Mouse (Mus musculus) spleen, embryonic (tissue): ENCODE measurements around the gene Cdkl1.

Source experiments
- CTCF ChIA-PET: fragments of 350-600 bp; sonication (Branson Sonifier 250); formaldehyde crosslinking; loops from one replicate; lab custom pipeline; 2022; lab: Charles Lee

Gene Cdkl1

DNA sequence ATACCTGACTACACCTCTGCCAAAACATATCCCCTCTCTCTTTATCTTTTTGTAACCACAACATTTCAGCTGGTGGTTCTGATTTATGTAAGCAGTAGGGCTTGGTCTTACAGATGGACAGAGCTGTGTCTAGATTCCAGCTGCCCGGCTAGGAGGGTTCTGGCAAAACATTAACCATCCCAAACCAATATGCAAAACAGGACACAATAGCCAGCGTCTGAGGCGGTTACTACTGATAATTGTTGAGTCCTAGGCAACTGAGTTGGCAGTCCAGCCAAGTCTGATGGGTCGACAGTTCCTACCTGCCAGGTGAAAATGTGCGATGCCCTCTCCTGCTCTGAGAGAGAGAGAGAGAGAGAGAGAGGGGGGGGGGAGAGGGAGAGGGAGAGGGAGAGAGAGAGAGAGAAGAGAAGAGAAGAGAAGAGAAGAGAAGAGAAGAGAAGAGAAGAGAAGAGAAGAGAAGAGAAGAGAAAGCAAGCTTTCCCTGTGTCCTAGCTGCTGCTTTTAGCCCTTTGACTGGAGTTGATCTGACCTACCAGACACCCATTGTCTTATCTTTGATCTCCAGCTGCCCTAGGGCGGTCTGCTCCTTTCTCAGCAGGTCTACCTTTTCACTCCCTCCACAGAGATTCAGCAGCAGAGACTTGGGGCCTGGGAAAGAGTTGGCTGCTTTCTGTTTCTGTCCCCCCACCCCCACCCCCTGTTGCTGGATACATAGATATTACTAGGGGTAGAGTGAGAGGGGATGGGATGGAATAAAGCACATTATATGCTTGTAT, 7.6 kb downstream of the Cdkl1 start:
- CTCF ChIA-PET, result no interaction called here

GRCm38 (mm10) chr12:69781935-69782650, 9.0 kb downstream of the Cdkl1 start:
- CTCF ChIA-PET, result no interaction called here

DNA sequence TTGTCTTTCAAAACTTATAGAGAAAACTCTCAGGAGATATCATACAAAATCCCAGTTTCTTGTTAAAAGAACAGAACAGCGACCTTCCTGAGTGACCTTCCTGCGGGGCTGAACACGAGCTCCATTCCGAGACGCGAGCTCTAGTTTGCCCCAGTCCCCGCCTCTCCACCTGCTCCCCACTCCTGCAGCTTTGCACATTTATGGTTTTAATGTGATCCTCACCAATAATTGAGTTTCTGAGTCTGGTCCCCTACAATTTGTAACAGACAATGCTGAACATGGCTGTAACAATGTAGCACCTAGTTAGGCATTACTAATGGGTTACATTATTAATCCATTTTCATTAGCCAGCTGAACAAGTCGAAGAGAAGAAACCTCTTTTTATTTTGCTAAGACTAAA, 9.6 kb downstream of the Cdkl1 start:
- CTCF ChIA-PET, result no interaction called here

DNA sequence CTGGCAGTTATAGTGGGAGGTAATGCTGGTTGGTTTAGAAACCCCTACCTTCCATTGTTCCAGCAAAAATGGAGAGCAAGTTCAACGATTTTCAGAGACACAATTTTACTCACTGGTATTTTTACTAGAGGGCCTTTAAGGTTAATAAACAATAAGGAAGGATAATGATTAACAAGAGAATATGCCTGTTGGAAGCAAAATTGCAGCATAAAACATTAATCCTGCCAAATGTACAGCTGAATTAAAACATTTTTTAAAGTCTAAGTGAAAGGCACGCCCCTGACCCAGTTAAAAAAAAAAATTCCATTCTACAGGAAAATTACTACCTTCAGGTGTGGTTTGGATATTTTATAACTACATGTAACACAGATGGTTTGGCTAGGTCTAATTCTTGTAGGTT, 13.1 kb downstream of the Cdkl1 start:
- CTCF ChIA-PET, result no interaction called here

GRCm38 (mm10) chr12:69777341-69777730, 13.7 kb downstream of the Cdkl1 start:
- CTCF ChIA-PET, result no interaction called here

DNA sequence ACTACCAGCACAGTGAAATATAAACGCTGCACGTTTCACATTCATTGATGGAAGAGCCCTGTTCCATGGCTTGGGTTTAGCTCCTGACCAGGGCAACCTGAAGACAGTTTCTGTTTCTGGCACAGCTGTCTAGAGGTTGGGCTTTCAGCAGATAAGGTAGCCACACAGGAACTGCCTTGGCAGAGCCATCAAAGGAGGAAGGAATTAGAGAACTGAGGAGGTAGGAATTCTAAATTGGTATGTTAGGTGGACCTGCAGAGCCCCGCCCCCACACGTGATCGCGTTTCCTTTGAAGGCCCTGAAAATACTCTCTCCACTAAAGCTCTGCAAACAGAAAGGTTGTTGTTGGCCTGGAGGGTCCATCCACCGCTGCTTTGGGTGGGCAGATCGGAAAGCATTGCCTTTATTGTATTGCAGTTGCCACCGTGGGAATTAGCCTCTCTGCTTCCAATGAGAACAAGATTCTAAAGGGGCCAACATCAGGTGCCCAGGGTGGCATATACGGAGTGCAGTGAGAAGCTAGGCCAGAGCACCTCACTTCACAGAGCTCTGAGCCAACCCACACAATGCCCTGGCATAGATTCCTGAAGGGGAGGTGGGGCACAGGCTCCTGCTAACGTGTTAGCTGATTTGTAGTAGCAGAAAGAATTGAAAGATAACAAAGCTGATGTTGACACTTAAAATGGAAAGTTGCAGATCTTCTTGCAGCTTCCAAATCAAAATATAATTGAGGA, 14.3 kb downstream of the Cdkl1 start:
- CTCF ChIA-PET, result no interaction called here

DNA sequence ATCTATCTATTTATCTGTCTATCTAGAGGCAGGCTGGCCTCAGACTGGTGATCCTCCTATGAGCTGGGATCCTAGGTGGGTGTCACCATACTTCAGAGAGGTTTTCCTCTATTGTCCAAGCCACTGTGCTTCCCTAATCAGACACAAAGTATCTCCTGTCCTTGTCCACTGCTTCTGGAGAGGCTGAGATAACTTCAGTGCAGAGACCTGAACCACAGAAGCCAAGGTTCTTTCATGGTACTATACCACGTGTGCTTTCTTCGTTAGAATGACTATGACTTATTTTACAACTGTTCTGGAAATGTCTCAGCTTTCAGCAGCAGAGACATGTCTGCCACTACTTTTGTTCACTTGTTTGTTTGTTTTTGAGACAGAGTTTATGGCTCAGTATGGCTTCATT, 22.2 kb downstream of the Cdkl1 start:
- CTCF ChIA-PET, result no interaction called here

DNA sequence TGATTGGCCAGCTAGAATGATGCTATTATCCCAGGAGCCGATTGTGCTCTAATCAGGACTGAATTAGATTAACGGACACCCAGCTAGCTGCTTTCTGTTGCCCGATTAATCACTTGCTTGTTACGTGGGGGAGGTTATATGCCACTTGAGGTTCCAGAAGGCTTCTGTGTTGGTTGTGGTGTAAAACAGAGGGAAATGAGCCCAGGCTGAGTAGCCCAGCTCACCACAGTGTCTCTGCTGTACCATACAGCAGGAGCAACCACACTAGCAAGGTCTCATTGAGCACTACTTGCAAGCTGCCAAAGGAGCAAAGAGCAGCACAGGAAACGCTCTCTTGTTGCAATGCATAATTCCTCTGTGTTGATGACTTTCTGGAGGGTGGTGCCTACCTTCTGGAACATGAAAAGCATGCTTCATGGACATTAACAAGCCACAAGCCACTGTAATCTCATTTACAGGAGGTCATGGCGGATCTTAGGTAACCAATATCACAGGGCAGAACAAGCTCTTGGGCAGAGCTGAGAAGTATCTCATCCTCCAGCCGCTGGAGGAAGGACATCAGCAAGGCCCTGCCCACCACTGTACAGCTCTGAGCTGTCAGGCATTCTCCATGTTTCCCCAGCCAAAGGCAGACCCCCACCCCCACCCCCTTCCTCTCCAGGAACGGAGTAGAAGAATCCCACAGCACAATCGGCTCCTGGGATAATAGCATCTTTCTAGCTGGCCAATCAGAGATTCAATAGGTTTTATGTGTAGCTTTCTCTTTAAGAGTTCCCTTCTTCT, 23.4 kb downstream of the Cdkl1 start:
- CTCF ChIA-PET, result no interaction called here

GRCm38 (mm10) chr12:69766185-69766904, 24.7 kb downstream of the Cdkl1 start:
- CTCF ChIA-PET, result no interaction called here

- CTCF ChIA-PET, result no interaction called here
These were observed 25.5 kb downstream of the Cdkl1 start for GRCm38 (mm10) chr12:69765543-69765942.

GRCm38 (mm10) chr12:69761603-69762002, 29.5 kb downstream of the Cdkl1 start:
- CTCF ChIA-PET, result interaction anchor here (0.7 kb wide), 1 partner anchor 109 kb away, joined by 4 read pairs; no protein-coding TSS in a partner anchor

DNA sequence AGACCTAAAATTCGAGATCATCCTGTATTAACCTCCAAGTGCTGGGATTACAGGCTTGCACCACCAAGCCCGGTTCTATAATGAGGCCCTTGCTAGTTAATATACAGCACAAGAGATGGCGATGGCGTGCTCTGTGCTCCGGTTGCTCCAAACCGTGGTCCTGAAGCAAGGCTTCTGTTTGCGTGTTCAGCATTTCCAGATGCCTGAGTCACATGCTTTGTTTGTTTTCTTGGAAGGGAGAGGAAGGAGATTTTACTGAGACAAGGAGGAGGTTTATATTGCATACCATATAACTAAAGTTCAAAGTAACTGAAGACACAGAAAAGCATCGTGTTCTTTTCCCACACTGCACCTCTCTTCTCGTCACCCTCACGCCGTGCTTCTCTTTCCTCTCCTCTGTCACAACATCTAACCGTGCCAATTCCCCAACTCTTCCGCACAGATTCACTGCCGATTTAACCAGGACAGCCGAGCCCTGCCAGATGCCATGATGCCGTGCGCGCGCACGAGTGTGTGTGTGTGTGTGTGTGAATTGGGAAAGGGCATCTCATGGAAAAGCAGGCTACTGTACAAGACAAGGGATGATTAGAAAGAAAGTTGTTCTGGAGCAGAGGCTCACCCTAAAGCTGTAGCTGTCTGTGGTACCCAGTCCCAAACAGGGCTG, 30.2 kb downstream of the Cdkl1 start:
- CTCF ChIA-PET, result interaction anchor here (0.7 kb wide), 1 partner anchor 109 kb away, joined by 4 read pairs; no protein-coding TSS in a partner anchor

GRCm38 (mm10) chr12:69760014-69760413, 31.1 kb downstream of the Cdkl1 start:
- CTCF ChIA-PET, result no interaction called here

DNA sequence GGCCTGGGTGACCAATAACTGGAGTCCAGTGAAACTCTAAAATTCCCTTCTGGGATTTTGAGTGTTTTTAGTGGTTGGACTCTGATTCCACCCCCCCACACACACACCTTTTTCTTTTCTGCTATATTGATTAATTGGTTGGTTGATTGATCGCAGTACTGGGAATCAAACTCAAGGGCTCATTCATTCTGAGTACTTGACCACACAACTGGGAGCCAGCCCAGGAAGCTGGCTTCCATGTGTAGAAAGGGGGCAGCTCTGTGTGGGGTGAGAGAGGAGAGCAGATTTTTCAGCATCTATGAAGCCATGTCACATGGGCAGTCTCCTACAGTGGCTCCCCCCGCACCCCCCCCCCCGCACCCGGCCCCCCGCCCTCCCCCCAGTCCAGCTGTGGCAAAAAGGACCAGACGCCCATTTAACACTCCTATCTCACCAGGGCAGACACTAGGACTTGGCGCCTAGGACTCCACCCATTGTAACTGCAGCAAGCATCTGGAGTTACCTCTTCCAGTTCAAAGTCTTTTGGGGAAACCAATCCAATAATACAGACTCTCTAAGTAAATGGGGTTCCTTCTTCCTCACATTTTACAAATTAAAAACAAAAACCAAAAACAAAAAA, 31.7 kb downstream of the Cdkl1 start:
- CTCF ChIA-PET, result interaction anchor here (0.5 kb wide), 1 partner anchor 346 kb away, joined by 3 read pairs; no protein-coding TSS in a partner anchor

GRCm38 (mm10) chr12:69758221-69759185, 32.6 kb downstream of the Cdkl1 start:
- CTCF ChIA-PET, result interaction anchor here (0.5 to 1.2 kb wide), 3 partner anchors 32 to 347 kb away, joined by 3 to 5 read pairs (median 3); no protein-coding TSS in a partner anchor

GRCm38 (mm10) chr12:69757418-69758141, 33.5 kb downstream of the Cdkl1 start:
- CTCF ChIA-PET, result interaction anchor here (1.1 to 1.2 kb wide), 2 partner anchors 31 to 76 kb away, joined by 3 to 5 read pairs; no protein-coding TSS in a partner anchor

DNA sequence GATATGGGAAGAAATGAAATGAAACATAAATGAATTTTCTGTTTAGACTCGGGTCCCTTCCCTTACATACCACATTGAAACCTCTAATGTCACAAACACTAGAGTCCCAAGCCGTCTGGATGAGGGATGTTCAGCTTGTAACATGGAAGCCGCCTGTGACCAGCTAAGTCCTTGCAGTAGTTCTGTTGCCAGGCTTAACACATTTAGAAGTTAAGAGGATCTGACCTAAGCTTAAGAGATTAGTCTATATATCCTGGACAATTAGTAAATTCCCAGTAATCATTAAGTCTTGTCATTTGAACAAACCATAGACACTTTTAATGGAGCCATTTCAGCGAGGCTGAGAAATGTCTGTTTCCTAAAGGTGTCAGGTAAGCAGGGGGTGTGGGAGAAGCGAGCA, 35.1 kb downstream of the Cdkl1 start:
- CTCF ChIA-PET, result no interaction called here

- CTCF ChIA-PET, result interaction anchor here (0.7 kb wide), 1 partner anchor 382 kb away, joined by 3 read pairs; no protein-coding TSS in a partner anchor
These were observed 37.1 kb downstream of the Cdkl1 start for GRCm38 (mm10) chr12:69753936-69754335.
